ENCODE assay signal across 21 mouse cellular contexts in the genomic region with DNA sequence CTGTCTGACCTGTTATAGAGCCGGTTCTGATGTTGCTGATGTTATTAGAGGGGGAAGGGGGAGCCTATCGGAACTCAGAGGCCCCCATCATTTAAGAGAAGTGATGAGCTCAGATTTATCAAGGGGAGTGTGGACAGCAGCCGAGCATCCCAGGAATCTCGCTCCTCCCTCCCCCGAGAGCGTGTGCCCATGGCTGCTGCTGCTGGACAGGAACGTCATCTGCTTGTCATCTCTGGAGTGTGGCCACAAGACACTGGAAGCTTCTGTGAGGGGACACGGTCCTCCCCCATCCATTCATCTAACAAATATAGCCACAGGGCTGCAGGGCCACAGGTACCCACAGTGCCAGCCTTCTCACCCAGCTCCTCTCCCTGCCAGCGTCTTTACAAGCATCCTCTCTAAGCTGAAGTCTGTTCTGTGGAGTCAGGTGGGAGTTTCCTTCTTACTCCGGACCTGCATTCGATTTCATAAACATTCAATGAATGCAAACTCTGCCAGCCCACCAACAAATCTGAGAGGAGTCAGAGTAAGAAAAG. TPM values are rescaled to one million over a fixed set of nuclear protein-coding genes. Genes with fewer than 3 reads are reported as not detected.
"Had no signal": no experiment of that assay in that cellular context is flagged by ENCODE, and none has a peak within 500 bp of the region (broad histone marks: within the 10 kb centered on the region; RNA-seq: fewer than 3 reads in every experiment).

No protein-coding gene starts in this region.

- H3K27me3 ChIP-seq: stomach, embryonic 15.5 days had no signal

- H3K27ac ChIP-seq: neural tube, embryonic 15.5 days; stomach, embryonic 15.5 days; stomach, postnatal 0 days had no signal

- H3K9me3 ChIP-seq: neural tube, embryonic 15.5 days; stomach, embryonic 15.5 days had no signal

- H3K36me3 ChIP-seq: neural tube, embryonic 15.5 days; stomach, embryonic 15.5 days had no signal

- H3K9ac ChIP-seq: neural tube, embryonic 15.5 days; stomach, embryonic 15.5 days had no signal

- DNase-seq: retina, postnatal 1 day; right cerebral cortex, adult 18-20 months; right cerebral cortex, postnatal 14 days; right cerebral cortex, postnatal 25 days; right cerebral cortex, postnatal 4 days; spleen, adult 18-20 months; thymus, adult 18-20 months; thymus, adult 2 months; thymus, postnatal 14 days; thymus, postnatal 25 days; thymus, postnatal 36 days; thymus, postnatal 4 days had no signal

- H3K4me2 ChIP-seq: neural tube, embryonic 15.5 days; stomach, embryonic 15.5 days had no signal

- H3K4me3 ChIP-seq: neural tube, embryonic 15.5 days; stomach, embryonic 15.5 days had no signal

RNA-seq across cellular contexts. Expression of a gene that starts 1.4 kb away (rescaled TPM):
- total RNA-seq: neutrophil, adult 5-6 weeks had no signal
- polyA plus RNA-seq: small intestine, adult 2 months; urinary bladder, adult 2 months had no signal

RNA-seq across cellular contexts. Expression of a gene that starts 8.2 kb away (rescaled TPM):
- total RNA-seq: neutrophil, adult 5-6 weeks had no signal

RNA-seq across cellular contexts. Expression of a gene that starts 14.8 kb away (rescaled TPM):
- total RNA-seq: neutrophil, adult 5-6 weeks had no signal
- polyA plus RNA-seq: neural tube, embryonic 15.5 days; small intestine, adult 2 months; stomach, embryonic 14.5 days; stomach, embryonic 15.5 days; stomach, embryonic 16.5 days; stomach, postnatal 0 days; thymus, postnatal 0 days had no signal

RNA-seq across cellular contexts. Expression of a gene that starts 48.9 kb away (rescaled TPM):
- total RNA-seq: neutrophil, adult 5-6 weeks had no signal
